Mouse (Mus musculus) embryo, embryonic 9.5 days (tissue): ENCODE data around the gene Gm4303.
"Not testable (repeated sequence)": the region's sequence is repeated elsewhere in the genome, so short reads cannot be mapped to it uniquely, and the experiment has no call there.

ENCODE experiments used
- DNase-seq: peaks from one replicate; pipeline ENCODE4 v3.0.0-alpha.2; 2017; ENCODE audit errors: extremely low spot score

Gm4303 gene

GRCm38 (mm10) chr10:100345672-100346071, at the start of gene Gm4303:
Gene Gm4303 (plus strand): TSS chr10:100345972.
- not testable (repeated sequence) for DNase-seq

DNA sequence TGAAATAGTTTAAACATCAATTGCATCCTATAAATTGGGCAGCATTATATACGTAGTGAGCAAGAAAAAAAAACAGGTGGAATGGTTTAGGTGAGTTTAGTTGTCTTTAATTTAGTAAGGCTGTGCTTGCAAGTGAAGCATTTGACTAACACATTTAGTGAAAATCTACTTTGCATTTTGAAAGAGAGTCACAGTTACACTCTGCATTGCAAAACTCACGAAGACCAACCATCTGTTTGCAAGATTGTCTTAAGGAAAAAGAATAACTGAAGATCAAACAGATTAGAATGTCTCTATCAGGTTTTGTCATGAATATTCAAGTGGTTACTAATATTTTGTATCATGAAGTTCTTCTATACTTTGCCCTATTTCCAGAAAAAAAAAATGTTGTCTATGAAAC, 49.7 kb upstream of the Gm4303 start:
- no peak for DNase-seq

DNA sequence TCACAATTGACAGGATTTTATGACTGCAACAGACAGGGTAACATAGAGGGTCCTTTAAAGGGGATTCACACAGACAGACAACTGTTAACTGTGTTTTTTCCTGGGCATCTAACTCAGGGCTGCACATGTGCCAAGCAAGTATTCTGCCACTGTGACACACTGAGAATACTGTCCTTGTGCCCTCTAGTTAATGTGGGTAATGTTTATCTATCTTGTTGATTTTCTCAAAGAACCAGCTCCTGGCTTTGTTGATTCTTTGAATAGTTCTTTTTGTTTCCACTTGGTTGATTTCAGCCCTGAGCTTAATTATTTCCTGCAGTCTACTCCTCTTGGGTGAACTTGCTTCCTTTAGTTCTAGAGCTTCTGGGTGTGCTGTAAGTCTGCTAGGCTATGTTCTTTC, 45.7 kb upstream of the Gm4303 start:
- DNase-seq, result not testable (repeated sequence)

- not testable (repeated sequence) for DNase-seq
Observed at GRCm38 (mm10) chr10:100335376-100335775, 10.4 kb upstream of the Gm4303 start, which contains the start of gene Gm4301. Gene Gm4301 (plus strand): TSS chr10:100335676.

DNA sequence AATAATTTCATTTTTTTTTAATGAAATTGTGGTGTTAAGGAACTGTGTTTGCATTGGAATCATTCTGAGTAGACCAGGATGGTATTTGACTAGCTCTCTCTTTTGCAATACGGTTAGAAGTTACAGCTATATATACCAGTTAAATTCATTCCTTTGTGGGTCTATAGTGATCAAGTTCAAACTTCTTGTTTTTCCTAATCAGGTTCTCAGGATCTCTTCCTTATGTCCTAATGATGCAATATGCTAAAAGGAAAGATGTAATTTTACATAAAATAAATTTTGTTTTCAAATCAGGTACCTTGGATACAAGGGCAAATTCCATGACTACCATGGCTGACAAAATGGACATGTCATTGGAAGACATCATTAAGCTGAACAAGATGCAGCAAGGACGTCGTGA, 5.2 kb upstream of the Gm4303 start, which contains the start of gene Gm4302:
TSS of gene Gm4302 (plus strand) at position 301 of the 400 bp plus-strand sequence.
- not testable (repeated sequence) for DNase-seq

DNA sequence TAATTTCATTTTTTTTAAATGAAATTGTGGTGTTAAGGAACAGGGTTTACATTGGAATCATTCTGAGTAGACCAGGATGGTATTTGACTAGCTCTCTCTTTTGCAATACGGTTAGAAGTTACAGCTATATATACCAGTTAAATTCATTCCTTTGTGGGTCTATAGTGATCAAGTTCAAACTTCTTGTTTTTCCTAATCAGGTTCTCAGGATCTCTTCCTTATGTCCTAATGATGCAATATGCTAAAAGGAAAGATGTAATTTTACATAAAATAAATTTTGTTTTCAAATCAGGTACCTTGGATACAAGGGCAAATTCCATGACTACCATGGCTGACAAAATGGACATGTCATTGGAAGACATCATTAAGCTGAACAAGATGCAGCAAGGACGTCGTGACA, 5.0 kb downstream of the Gm4303 start, which contains the start of gene Gm4305:
TSS of gene Gm4305 (plus strand) at position 301 of the 400 bp plus-strand sequence.
- not testable (repeated sequence) for DNase-seq

GRCm38 (mm10) chr10:100356841-100357240, 11.1 kb downstream of the Gm4303 start:
- not testable (repeated sequence) for DNase-seq

DNA sequence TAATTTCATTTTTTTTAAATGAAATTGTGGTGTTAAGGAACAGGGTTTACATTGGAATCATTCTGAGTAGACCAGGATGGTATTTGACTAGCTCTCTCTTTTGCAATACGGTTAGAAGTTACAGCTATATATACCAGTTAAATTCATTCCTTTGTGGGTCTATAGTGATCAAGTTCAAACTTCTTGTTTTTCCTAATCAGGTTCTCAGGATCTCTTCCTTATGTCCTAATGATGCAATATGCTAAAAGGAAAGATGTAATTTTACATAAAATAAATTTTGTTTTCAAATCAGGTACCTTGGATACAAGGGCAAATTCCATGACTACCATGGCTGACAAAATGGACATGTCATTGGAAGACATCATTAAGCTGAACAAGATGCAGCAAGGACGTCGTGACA, 15.3 kb downstream of the Gm4303 start, which contains the start of gene Gm4307:
TSS of gene Gm4307 (plus strand) at position 301 of the 400 bp plus-strand sequence.
- DNase-seq, result not testable (repeated sequence)

GRCm38 (mm10) chr10:100382460-100382859, 36.7 kb downstream of the Gm4303 start, which contains the start of gene Gm4312:
Gene Gm4312 (minus strand): TSS chr10:100382560.
- DNase-seq, result not testable (repeated sequence)
